Mouse (Mus musculus): Measurements from ENCODE around the gene Usp32.
A peak's percentile ranks its signal among the peaks of the same experiment; 100 is the strongest.

Gene Usp32

DNA sequence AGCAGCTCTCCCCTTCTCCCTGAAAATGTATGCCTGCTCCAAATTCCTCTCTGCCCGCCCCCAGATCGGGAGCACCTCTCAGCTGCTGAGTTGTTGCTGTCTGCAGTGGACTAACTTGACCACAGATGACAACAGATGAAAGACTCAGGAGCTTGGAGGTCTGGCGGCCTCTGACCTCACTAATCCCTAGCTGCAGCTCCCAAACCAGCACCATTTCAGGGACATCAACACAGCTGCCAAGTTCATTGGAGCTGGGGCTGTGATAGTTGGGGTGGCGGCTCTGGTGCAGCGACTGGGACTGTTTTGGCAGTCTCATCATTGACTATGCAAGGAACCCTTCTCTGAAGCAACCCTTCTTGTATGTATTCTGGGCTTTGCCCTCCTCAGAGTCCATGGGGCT, 44.8 kb downstream of the Usp32 start:
- peaks cover 1% of the 10 kb centered on the region; the same call in 1 of the 2 replicates for H3K36me3 ChIP-seq (ENCODE audit: control insufficient read depth, insufficient read depth, low read length, poor library complexity, severe bottlenecking)
- no peaks in the 10 kb centered on the region for H3K27me3 ChIP-seq (ENCODE audit: control insufficient read depth, insufficient read depth, low read length, poor library complexity, severe bottlenecking)
- no peak for DNase-seq (ENCODE audit: low read depth, low spot score)

DNA sequence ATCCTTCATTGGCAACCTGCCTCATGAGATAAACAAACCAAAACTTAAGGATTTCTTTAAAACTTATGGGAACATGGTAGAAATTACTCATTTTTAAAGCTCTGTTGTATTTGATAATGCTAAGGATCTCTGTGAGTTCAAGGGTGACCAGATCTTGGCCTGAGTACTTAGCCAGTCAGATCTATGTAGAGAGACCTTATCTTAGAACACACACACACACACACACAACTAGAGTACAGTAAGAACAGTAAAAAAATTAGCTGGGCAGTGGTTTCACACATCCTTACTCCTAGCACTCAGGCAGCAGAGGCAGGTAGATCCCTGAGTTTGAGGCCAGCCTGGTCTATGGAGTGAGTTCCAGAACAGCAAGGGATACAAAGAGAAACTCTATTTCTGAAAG, 53.7 kb downstream of the Usp32 start:
- H3K36me3 ChIP-seq (ENCODE audit: control insufficient read depth, insufficient read depth, low read length, poor library complexity, severe bottlenecking), result 0 out of 2 replicates have a peak, but pooled peaks cover 3% of the 10 kb centered on the region

DNA sequence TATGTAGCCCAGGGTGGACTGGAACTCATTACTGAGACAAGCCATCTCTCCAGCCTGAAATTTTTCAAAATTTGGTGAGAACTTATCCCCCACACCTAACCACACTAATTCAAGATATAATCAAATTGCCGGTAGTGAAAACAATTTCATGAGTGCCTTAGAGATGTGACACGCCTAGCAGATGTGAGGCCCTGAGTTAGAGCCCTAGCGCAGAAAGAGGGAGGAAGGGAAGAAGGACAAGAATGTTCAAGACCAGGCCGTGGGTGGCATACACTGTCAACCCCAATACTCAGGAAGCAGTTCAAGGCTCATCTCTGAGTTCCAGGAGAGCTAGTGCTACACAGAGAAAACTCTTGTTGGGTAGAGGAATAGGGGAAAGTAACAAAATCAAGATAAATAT, 72.1 kb downstream of the Usp32 start:
- no peak for DNase-seq (ENCODE audit: low read depth, low spot score)
- Histone ChIP-seq H3K36me3 (ENCODE audit: control insufficient read depth, insufficient read depth, low read length, poor library complexity, severe bottlenecking) (no peaks in the 10 kb centered on the region), H3K27me3 (ENCODE audit: control insufficient read depth, insufficient read depth, low read length, poor library complexity, severe bottlenecking) (no peaks in the 10 kb centered on the region)

More for the DNA sequence above, 53.7 kb downstream of the Usp32 start:
- no peak for DNase-seq (ENCODE audit: low read depth, low spot score)
- no peaks in the 10 kb centered on the region for H3K27me3 ChIP-seq (ENCODE audit: control insufficient read depth, insufficient read depth, low read length, poor library complexity, severe bottlenecking)

DNA sequence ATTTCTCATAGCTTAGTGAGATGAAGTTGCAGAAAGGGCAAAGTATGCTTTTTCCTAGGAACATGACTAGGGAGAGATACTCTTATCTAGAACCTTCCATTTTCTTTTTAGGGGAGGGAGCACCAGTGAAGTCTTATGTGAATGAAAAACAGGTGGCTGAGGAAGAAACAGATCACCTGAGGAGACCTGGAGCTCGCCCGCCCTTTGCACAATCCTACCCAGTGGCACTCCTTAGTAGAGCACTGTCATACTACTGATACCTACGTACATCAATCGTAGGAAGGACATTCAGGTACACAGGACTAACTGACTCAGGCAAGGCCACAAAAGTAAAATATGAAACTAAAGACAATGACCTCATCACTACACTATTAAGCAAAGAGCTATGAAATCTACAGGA, 81.4 kb downstream of the Usp32 start:
- no peak for DNase-seq (ENCODE audit: low read depth, low spot score)
- Histone ChIP-seq H3K36me3 (ENCODE audit: control insufficient read depth, insufficient read depth, low read length, poor library complexity, severe bottlenecking) (0 out of 2 replicates have a peak, but pooled peaks cover 2% of the 10 kb centered on the region), H3K27me3 (ENCODE audit: control insufficient read depth, insufficient read depth, low read length, poor library complexity, severe bottlenecking) (no peaks in the 10 kb centered on the region)

DNA sequence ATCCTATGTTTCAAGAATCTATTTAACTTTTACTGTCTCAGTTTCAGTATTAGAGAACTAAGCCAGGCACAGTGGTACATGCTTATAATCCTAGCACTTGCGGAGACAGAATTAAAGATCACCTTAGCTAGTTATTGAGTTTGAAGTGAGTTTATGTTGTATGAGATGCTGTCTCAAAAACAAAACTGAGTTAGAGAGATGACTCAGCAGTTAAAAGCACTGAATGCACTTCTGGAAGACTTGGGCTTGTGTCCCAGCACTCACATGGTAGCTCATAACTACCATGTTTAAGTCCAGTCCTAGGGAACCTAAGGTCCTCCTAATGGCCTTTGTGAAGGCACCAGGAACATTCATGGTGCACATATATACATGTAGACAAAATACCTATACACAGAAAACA, 82.4 kb downstream of the Usp32 start:
- H3K27me3 ChIP-seq (ENCODE audit: control insufficient read depth, insufficient read depth, low read length, poor library complexity, severe bottlenecking), result no peaks in the 10 kb centered on the region
- no peak for DNase-seq (ENCODE audit: low read depth, low spot score)
- 0 out of 2 replicates have a peak, but pooled peaks cover 2% of the 10 kb centered on the region for H3K36me3 ChIP-seq (ENCODE audit: control insufficient read depth, insufficient read depth, low read length, poor library complexity, severe bottlenecking)

DNA sequence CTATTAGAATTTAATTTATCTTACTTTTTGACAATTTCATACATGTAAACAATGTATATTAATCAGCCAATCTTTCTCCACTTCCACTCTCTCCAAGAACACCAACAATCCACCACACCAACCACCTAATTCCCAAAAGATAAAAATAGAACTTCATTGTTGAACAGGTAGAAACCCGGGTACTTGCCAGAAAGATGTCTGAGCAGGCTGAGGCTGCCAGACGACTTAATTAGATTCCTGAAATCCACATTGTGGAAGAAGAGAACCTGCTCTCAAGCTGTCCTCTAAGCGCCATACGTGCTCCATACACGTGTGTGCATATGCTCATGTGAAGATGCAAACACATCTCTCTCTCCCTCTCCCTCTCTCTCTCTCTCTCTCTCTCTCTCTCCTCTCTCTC, 83.1 kb downstream of the Usp32 start:
- Histone ChIP-seq H3K36me3 (ENCODE audit: control insufficient read depth, insufficient read depth, low read length, poor library complexity, severe bottlenecking) (0 out of 2 replicates have a peak, but pooled peaks cover 2% of the 10 kb centered on the region), H3K27me3 (ENCODE audit: control insufficient read depth, insufficient read depth, low read length, poor library complexity, severe bottlenecking) (no peaks in the 10 kb centered on the region)
- no peak for DNase-seq (ENCODE audit: low read depth, low spot score)

DNA sequence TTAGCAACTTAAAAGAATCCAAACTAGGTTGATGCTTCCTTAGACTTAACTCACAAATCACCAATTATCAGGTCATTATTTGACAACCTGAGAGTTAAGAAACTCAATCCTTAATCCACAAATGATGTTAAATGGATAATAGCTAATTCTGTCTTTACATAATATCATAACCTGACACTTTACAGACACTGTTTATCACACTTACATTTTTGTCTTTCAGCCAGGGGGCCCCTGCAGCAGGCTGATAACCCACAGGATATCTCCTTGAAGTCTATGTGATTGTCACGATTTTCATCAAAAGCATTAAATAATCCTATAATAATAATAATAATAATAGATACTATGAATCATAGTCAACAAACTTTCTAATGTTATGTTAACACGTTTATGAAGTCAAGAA, 84.4 kb downstream of the Usp32 start:
- H3K27me3 ChIP-seq (ENCODE audit: control insufficient read depth, insufficient read depth, low read length, poor library complexity, severe bottlenecking), result no peaks in the 10 kb centered on the region
- 0 out of 2 replicates have a peak, but pooled peaks cover 2% of the 10 kb centered on the region for H3K36me3 ChIP-seq (ENCODE audit: control insufficient read depth, insufficient read depth, low read length, poor library complexity, severe bottlenecking)
- no peak for DNase-seq (ENCODE audit: low read depth, low spot score)

DNA sequence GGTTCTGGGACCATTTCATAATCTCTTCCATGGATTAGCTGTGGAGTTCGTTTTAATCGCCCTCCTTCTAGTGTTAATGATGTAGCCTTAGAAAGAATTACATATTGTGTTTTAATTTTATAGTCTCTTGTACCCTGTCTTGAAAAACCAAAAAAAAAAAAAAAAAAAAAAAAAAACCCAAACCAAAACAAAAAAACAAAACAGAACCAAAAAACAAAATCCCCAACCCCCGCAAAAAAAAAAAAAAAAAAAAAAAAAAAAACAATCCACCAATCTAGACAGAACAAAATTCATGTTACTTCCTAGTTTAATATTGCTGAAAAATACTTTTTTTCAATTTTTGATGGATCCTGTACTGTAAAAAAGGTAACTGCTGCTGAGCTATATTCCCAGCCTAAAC, 100.7 kb downstream of the Usp32 start:
- Histone ChIP-seq H3K36me3 (ENCODE audit: control insufficient read depth, insufficient read depth, low read length, poor library complexity, severe bottlenecking) (peaks cover 2% of the 10 kb centered on the region; the same call in 1 of the 2 replicates), H3K27me3 (ENCODE audit: control insufficient read depth, insufficient read depth, low read length, poor library complexity, severe bottlenecking) (no peaks in the 10 kb centered on the region)

DNA sequence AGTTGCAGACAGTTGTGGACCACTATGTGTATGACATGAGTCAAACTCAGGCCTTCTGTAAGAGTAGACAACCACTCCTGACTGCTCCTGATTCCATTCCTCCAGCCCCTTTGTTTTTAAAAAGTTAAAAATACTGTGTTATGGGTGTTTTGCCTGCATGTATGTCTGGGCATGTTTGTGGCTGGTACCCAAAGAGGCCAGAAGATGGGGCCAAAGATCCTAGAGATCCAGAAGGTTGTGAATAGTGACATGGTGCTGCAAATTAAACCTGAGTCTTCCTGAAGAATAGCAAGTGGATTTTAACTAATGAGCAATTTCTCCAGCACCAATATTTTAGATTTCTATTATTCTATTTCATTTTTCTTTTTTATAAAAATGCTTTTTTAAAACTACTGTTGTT, 126.8 kb downstream of the Usp32 start:
- no peaks in the 10 kb centered on the region for H3K27me3 ChIP-seq (ENCODE audit: control insufficient read depth, insufficient read depth, low read length, poor library complexity, severe bottlenecking)
- no peak for DNase-seq (ENCODE audit: low read depth, low spot score)
- H3K36me3 ChIP-seq (ENCODE audit: control insufficient read depth, insufficient read depth, low read length, poor library complexity, severe bottlenecking), result peaks cover 3% of the 10 kb centered on the region; the same call in 1 of the 2 replicates

More for the DNA sequence above, 100.7 kb downstream of the Usp32 start:
- DNase-seq (ENCODE audit: low read depth, low spot score), result no peak

DNA sequence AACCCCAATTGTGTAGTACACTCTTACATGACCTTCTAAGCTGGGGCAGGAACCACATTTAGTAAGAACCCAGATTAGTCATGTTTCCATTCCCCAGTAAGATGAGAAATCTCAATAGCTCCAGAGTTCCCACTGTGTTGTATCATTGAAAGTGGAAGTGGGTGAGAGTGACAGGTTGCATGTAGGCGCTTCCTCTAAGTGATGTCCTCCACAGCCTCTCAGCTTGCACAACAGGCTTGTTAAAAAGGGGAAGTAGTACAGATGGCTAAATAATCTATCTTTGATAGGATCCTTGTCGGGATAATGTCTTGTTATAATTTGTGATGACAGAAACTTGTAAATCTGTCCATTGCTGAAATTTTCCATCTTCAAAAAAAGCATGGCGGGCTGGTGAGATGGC, 136.4 kb downstream of the Usp32 start:
- DNase-seq (ENCODE audit: low read depth, low spot score), result peak; percentile 60
- Histone ChIP-seq H3K36me3 (ENCODE audit: control insufficient read depth, insufficient read depth, low read length, poor library complexity, severe bottlenecking) (peaks cover 2% of the 10 kb centered on the region; the same call in 1 of the 2 replicates), H3K27me3 (ENCODE audit: control insufficient read depth, insufficient read depth, low read length, poor library complexity, severe bottlenecking) (no peaks in the 10 kb centered on the region)

DNA sequence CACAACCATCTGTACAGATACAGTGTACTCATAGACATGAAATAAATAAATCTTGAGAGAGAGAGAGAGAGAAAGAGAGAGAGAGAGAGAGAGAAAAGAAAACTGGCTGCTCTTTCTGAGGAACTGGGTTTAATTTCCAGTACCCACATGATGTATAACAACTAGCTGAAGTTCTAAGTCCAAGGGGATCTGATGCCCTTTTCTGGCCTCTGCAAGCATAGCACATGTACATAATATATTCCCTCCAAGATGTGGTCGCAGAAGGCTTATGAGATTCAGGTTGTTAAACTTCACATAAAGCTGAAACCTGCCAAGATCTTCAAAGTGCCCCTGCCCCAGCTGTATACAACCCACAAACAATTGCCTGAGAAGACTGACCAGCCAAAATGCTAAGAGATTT, 144.7 kb downstream of the Usp32 start:
- Histone ChIP-seq H3K27me3 (ENCODE audit: control insufficient read depth, insufficient read depth, low read length, poor library complexity, severe bottlenecking) (no peaks in the 10 kb centered on the region), H3K36me3 (ENCODE audit: control insufficient read depth, insufficient read depth, low read length, poor library complexity, severe bottlenecking) (peaks cover 2% of the 10 kb centered on the region; the same call in 1 of the 2 replicates)
- no peak for DNase-seq (ENCODE audit: low read depth, low spot score)

DNA sequence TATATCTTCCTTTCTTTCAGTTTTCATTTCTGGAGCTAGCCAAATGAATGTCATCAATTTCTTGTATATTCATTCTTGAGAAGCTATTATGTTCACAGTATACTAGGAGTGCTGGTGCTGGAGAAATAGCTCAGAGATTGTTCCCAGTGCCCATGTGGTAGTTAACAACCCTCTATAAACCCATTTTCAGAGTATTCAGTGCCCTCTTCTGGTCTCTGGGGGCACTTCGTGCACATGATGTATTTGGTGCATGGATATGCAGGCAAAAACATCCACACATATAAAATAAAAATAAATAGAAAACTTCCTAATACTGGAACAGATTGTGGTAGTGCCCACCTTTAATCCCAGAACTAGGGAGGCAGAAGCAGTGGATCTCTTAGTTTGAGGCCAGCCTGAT, 147.0 kb downstream of the Usp32 start:
- DNase-seq (ENCODE audit: low read depth, low spot score), result no peak
- Histone ChIP-seq H3K27me3 (ENCODE audit: control insufficient read depth, insufficient read depth, low read length, poor library complexity, severe bottlenecking) (no peaks in the 10 kb centered on the region), H3K36me3 (ENCODE audit: control insufficient read depth, insufficient read depth, low read length, poor library complexity, severe bottlenecking) (peaks cover 2% of the 10 kb centered on the region; the same call in 1 of the 2 replicates)

DNA sequence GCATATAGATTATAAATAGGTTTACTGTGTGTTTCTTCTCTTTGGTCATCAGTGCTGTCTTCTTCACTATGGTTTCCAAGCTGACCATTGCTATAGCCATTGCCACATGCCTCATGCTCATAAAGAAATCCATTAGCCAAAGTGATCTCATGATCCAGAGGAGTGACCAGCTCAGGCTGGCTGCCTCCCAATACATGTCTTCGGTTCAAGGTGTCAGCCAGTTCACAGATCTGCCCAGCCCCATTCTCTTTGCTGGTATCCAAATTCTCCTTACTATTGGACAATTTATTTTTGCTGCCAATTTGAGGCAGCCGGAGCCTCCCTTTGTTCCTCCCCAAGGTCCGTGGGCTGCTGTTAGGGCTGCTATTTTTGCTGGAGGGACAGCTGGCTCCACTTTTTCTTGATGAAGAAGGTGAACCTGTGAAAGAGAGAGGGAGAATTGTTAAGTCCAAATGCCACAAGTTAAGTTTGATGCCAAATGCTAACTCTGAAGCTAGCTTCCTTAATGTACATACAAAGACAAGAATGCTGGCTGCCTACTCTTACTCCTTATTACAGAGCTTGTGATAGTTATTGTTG, 151.5 kb downstream of the Usp32 start:
- Histone ChIP-seq H3K27me3 (ENCODE audit: control insufficient read depth, insufficient read depth, low read length, poor library complexity, severe bottlenecking) (no peaks in the 10 kb centered on the region), H3K36me3 (ENCODE audit: control insufficient read depth, insufficient read depth, low read length, poor library complexity, severe bottlenecking) (peaks cover 11% of the 10 kb centered on the region; the same call in 1 of the 2 replicates)
- DNase-seq (ENCODE audit: low read depth, low spot score), result no peak

DNA sequence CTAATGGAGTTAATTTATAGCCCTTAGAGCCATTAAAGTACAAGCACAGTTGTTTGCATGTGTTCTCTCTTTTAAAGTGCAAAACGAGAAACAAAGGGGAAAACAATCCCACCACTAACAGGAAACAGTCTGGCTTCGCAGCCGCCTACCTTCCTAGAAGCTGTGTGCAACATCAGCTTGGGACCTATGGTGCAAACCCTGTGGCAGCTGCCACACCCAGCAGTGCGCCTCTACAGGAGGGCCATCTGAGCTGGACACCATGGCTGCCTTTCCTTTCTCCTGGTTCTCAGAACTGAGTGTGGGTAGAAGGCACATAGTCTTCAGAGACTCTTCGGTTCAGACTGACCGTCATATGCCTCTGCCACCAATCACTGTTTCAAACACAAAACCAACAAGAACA, 154.5 kb downstream of the Usp32 start:
- peaks cover 9% of the 10 kb centered on the region; the same call in 1 of the 2 replicates for H3K36me3 ChIP-seq (ENCODE audit: control insufficient read depth, insufficient read depth, low read length, poor library complexity, severe bottlenecking)
- H3K27me3 ChIP-seq (ENCODE audit: control insufficient read depth, insufficient read depth, low read length, poor library complexity, severe bottlenecking), result no peaks in the 10 kb centered on the region
- DNase-seq (ENCODE audit: low read depth, low spot score), result no peak

DNA sequence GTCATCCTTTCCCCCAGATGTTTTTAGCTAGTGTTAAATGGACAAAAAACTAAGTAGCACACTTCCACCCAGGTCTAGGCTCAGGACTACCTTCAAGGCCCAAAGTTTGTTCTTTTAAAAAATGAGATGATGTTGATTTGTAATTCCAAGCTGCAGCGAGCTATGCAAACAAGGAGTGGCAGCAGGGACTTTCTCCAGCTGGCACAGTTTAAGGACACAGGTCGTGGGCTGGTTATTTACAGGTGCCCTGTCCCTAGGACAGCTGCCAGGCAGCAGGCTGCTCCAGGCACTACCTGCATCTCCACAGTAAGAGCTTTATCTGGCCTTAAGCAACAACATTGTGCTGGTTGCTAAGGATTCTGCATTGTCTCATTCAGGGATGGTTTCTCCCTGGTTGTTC, 159.3 kb downstream of the Usp32 start:
- 0 out of 2 replicates have a peak, but pooled peaks cover 2% of the 10 kb centered on the region for H3K36me3 ChIP-seq (ENCODE audit: control insufficient read depth, insufficient read depth, low read length, poor library complexity, severe bottlenecking)
- no peak for DNase-seq (ENCODE audit: low read depth, low spot score)
- H3K27me3 ChIP-seq (ENCODE audit: control insufficient read depth, insufficient read depth, low read length, poor library complexity, severe bottlenecking), result no peaks in the 10 kb centered on the region

DNA sequence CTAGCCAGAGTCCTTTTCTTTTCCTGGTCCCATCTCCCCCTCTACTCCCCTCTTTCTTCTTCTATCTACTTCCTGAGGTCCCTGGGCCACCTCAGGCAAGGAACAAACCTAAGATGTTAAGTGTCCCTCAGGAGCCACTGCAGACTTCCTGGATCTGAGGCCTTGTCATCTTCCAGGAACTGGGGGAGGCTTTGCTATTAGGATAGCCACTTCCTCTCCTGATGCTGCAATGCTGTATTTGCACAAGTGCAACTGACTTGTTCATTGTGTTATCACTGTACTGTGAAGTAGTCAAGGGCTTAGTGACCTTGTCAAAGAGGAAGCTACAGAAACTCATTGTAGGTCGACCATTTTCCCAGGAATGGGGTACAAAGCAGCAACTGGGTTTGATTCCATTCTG, 160.6 kb downstream of the Usp32 start:
- Histone ChIP-seq H3K36me3 (ENCODE audit: control insufficient read depth, insufficient read depth, low read length, poor library complexity, severe bottlenecking) (no peaks in the 10 kb centered on the region), H3K27me3 (ENCODE audit: control insufficient read depth, insufficient read depth, low read length, poor library complexity, severe bottlenecking) (no peaks in the 10 kb centered on the region; the same call in 1 of the 2 replicates)
- DNase-seq (ENCODE audit: low read depth, low spot score), result no peak

All from splenic B cell, adult 2 months (primary cell).